Mouse (Mus musculus): ENCODE data around the gene Tesc. TPM values are rescaled to one million over a fixed set of nuclear protein-coding genes. Genes with fewer than 3 reads are reported as not detected.

Gene Tesc
- total and polyA plus RNA-seq, 2 experiments from 2014 or later, result 17.6 to 20.7 TPM

- Histone ChIP-seq H3K27me3 (ENCODE audit: control insufficient read depth, insufficient read depth, low read length) (no peaks in the 10 kb centered on the region), H3K27ac (ENCODE audit: low read depth) (no peak overlapping the region), H3K36me3 (replicated peaks; ENCODE audit: control insufficient read depth, insufficient read depth, low read length) (peaks cover 9% of the 10 kb centered on the region), H3K4me2 (ENCODE audit: low read depth, low read length) (no peak overlapping the region), H3K4me3 (ENCODE audit: low read depth, low read length) (no peak overlapping the region), H3K9ac (replicated peaks; ENCODE audit: low read depth, low read length) (no peak overlapping the region), H3K4me1 (ENCODE audit: control insufficient read depth, insufficient read depth) (peaks cover 14% of the 10 kb centered on the region; the same call in 1 of the 2 replicates), H3K9me3 (replicated peaks; ENCODE audit: control insufficient read depth, low read length) (no peaks in the 10 kb centered on the region)
- DNase-seq (ENCODE audit: low spot score), result no peak
- TF ChIP-seq EP300 (IDR thresholded peaks at IDR 0.05; ENCODE audit: low read depth) (no peak), CTCF (IDR thresholded peaks at IDR 0.05; ENCODE audit: low read depth) (no peak)
- WGBS, result 80% methylated on average over 10 of the region's 10 CpGs
- ATAC-seq (ENCODE audit: insufficient read depth, low read depth), result no peak
These were observed 36.9 kb downstream of the Tesc start for GRCm38 (mm10) chr5:118064284-118064901.

DNA sequence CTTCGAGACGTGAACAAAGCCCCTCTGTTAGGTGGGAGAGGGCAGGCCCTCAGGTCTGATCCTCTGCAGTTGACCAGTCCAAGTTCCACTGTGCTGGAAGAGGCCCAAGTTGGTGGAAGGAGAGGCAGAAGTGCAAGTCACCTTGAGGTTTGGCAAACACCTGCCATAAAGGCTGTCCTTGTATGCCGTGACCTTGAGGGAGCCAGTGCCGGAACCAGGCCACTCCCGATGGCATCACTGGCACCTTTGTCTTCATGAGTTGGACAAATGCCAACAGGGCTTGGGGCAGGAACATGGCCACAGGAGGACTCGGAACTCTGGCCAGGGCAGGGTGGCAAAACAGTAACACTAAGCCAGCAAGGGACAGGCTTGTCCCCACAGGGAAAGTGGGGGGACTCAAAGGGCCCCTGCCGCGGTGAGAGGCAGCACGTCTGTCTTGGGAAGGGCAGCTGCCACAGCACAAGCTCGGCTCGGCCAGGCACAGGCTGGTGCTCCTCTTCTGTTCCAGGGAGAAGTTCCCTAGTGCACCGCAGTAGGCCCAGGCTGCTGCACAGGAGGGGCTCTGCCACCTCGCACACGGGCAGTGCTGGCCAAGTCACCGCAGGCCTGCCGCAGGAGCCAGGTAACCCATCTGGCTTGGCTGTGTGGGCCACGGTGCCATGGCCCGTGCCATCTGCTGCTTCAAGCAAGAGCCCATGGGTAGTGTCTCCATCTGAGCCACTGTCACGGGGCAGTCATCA lies 38.1 kb downstream of the Tesc start:
- 0 out of 2 replicates have a peak overlapping the region, but pooled peaks have one; percentile 24 for H3K9ac ChIP-seq (replicated peaks; ENCODE audit: low read depth, low read length)
- no peak overlapping the region for H3K4me3 ChIP-seq (ENCODE audit: low read depth, low read length)
- H3K27me3 ChIP-seq (ENCODE audit: control insufficient read depth, insufficient read depth, low read length), result no peaks in the 10 kb centered on the region
- DNase-seq (ENCODE audit: low spot score), result no peak
- peaks cover 9% of the 10 kb centered on the region for H3K36me3 ChIP-seq (replicated peaks; ENCODE audit: control insufficient read depth, insufficient read depth, low read length)
- 73% methylated on average over 19 of the region's 19 CpGs for WGBS
- H3K27ac ChIP-seq (ENCODE audit: low read depth), result peak overlapping the region; percentile 58
- peaks cover 14% of the 10 kb centered on the region; the same call in 1 of the 2 replicates for H3K4me1 ChIP-seq (ENCODE audit: control insufficient read depth, insufficient read depth)
- ATAC-seq (ENCODE audit: insufficient read depth, low read depth), result 0 out of 2 replicates have a peak, but pooled peaks have one; percentile 16
- TF ChIP-seq CTCF (IDR thresholded peaks at IDR 0.05; ENCODE audit: low read depth) (no peak), EP300 (IDR thresholded peaks at IDR 0.05; ENCODE audit: low read depth) (no peak)
- no peak overlapping the region for H3K4me2 ChIP-seq (ENCODE audit: low read depth, low read length)
- H3K9me3 ChIP-seq (replicated peaks; ENCODE audit: control insufficient read depth, low read length), result no peaks in the 10 kb centered on the region

- Histone ChIP-seq H3K4me3 (ENCODE audit: low read depth, low read length) (no peak overlapping the region), H3K4me2 (ENCODE audit: low read depth, low read length) (no peak overlapping the region), H3K27ac (ENCODE audit: low read depth) (no peak overlapping the region), H3K4me1 (ENCODE audit: control insufficient read depth, insufficient read depth) (peaks cover 14% of the 10 kb centered on the region; the same call in 1 of the 2 replicates), H3K9ac (replicated peaks; ENCODE audit: low read depth, low read length) (no peak overlapping the region), H3K27me3 (ENCODE audit: control insufficient read depth, insufficient read depth, low read length) (no peaks in the 10 kb centered on the region), H3K9me3 (replicated peaks; ENCODE audit: control insufficient read depth, low read length) (no peaks in the 10 kb centered on the region), H3K36me3 (replicated peaks; ENCODE audit: control insufficient read depth, insufficient read depth, low read length) (peaks cover 9% of the 10 kb centered on the region)
- WGBS, result 66% methylated on average over 5 of the region's 5 CpGs
- ATAC-seq (ENCODE audit: insufficient read depth, low read depth) (no peak), DNase-seq (ENCODE audit: low spot score) (no peak)
- TF ChIP-seq EP300 (IDR thresholded peaks at IDR 0.05; ENCODE audit: low read depth), result no peak
- peak; percentile 71 for TF ChIP-seq CTCF (IDR thresholded peaks at IDR 0.05; ENCODE audit: low read depth)
These were observed 39.3 kb downstream of the Tesc start for GRCm38 (mm10) chr5:118066828-118067227.

- H3K27me3 ChIP-seq (ENCODE audit: control insufficient read depth, insufficient read depth, low read length), result no peaks in the 10 kb centered on the region
- no peak for TF ChIP-seq EP300 (IDR thresholded peaks at IDR 0.05; ENCODE audit: low read depth)
- TF ChIP-seq CTCF (IDR thresholded peaks at IDR 0.05; ENCODE audit: low read depth), result no peak
- DNase-seq (ENCODE audit: low spot score) (no peak), ATAC-seq (ENCODE audit: insufficient read depth, low read depth) (no peak)
- 57% methylated on average over 4 of the region's 4 CpGs for WGBS
- H3K4me2 ChIP-seq (ENCODE audit: low read depth, low read length), result no peak overlapping the region
- peaks cover 15% of the 10 kb centered on the region for H3K36me3 ChIP-seq (replicated peaks; ENCODE audit: control insufficient read depth, insufficient read depth, low read length)
- H3K4me1 ChIP-seq (ENCODE audit: control insufficient read depth, insufficient read depth), result peaks cover 14% of the 10 kb centered on the region; the same call in 1 of the 2 replicates
- peak overlapping the region; percentile 19; the same call in 1 of the 2 replicates for H3K27ac ChIP-seq (ENCODE audit: low read depth)
- no peak overlapping the region for H3K4me3 ChIP-seq (ENCODE audit: low read depth, low read length)
- no peaks in the 10 kb centered on the region for H3K9me3 ChIP-seq (replicated peaks; ENCODE audit: control insufficient read depth, low read length)
- no peak overlapping the region for H3K9ac ChIP-seq (replicated peaks; ENCODE audit: low read depth, low read length)
These were observed 40.0 kb downstream of the Tesc start for GRCm38 (mm10) chr5:118067572-118067971.

GRCm38 (mm10) chr5:118067984-118068494 lies 40.5 kb downstream of the Tesc start:
- Histone ChIP-seq H3K27ac (ENCODE audit: low read depth) (peak overlapping the region; percentile 19; the same call in 1 of the 2 replicates), H3K9me3 (replicated peaks; ENCODE audit: control insufficient read depth, low read length) (no peaks in the 10 kb centered on the region), H3K4me2 (ENCODE audit: low read depth, low read length) (no peak overlapping the region), H3K36me3 (replicated peaks; ENCODE audit: control insufficient read depth, insufficient read depth, low read length) (peaks cover 18% of the 10 kb centered on the region), H3K4me1 (ENCODE audit: control insufficient read depth, insufficient read depth) (peaks cover 14% of the 10 kb centered on the region; the same call in 1 of the 2 replicates), H3K27me3 (ENCODE audit: control insufficient read depth, insufficient read depth, low read length) (no peaks in the 10 kb centered on the region), H3K4me3 (ENCODE audit: low read depth, low read length) (no peak overlapping the region), H3K9ac (replicated peaks; ENCODE audit: low read depth, low read length) (no peak overlapping the region)
- WGBS, result 35% methylated on average over 9 of the region's 9 CpGs
- no peak for TF ChIP-seq CTCF (IDR thresholded peaks at IDR 0.05; ENCODE audit: low read depth)
- no peak for TF ChIP-seq EP300 (IDR thresholded peaks at IDR 0.05; ENCODE audit: low read depth)
- ATAC-seq (ENCODE audit: insufficient read depth, low read depth) (peak; percentile 19), DNase-seq (ENCODE audit: low spot score) (no peak)
